In the genomic region with DNA sequence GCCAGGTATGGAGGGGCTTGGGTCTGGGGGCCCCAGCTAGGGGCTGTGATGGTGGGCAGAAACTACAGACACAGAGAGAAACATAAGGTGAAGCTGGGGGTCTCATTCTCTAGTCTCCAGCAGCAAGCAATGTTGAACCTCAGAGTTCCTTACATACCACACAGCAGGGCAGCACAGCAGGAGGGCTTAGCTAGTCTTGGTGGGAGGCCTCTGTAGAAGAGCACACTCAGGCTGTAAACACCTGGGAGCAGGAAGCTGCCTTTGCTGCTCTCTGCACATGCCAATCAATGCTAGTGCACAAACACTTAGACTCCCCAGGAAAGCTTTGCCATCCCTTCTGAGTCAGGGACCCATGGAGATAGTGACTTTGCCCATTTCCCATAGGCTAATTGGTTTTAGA, we compare ENCODE assay signal across 34 mouse cellular contexts. TPM values are rescaled to one million over a fixed set of nuclear protein-coding genes. Genes with fewer than 3 reads are reported as not detected.
DNase-seq lines count a peak whose midpoint lies in the region; ATAC-seq and TF ChIP-seq lines count a peak whose summit lies in the region.
"Had no signal": no experiment of that assay in that cellular context is flagged by ENCODE, and none has a peak within 500 bp of the region (broad histone marks: within the 10 kb centered on the region; RNA-seq: fewer than 3 reads in every experiment).

No protein-coding gene starts in this region.

- peak; percentile 50 for DNase-seq in heart, adult 11 months
- DNase-seq in heart, adult 18-20 months = no peak
- no peak for DNase-seq in midbrain, postnatal 0 days (ENCODE audit: low spot score)
- peak; percentile 75 for DNase-seq in ZHBTc4 (ENCODE audit: low read depth, low spot score)
- DNase-seq in ovary, postnatal 14 days (ENCODE audit: low spot score) = no peak
- DNase-seq: adrenal gland, postnatal 36 days; B cell, adult 2 months; cerebellum, adult 2 months; cerebellum, postnatal 14 days; gastrocnemius, postnatal 10 days; heart, postnatal 10 days; kidney, adult 11 months; kidney, postnatal 25 days; liver, embryonic 13.5 days; lung, adult 18-20 months; lung, postnatal 4 days; right cerebral cortex, postnatal 4 days; thymus, adult 18-20 months; thymus, postnatal 36 days had no signal

- no peak overlapping the region for H3K9ac ChIP-seq in midbrain, embryonic 13.5 days (replicated peaks)
- no peak overlapping the region for H3K9ac ChIP-seq in midbrain, postnatal 0 days (replicated peaks; ENCODE audit: low read length, poor library complexity, severe bottlenecking)
- H3K9ac ChIP-seq in heart, embryonic 12.5 days = no peak overlapping the region
- H3K9ac ChIP-seq: heart, embryonic 13.5 days; hindbrain, embryonic 15.5 days; limb, embryonic 15.5 days; liver, embryonic 13.5 days; midbrain, embryonic 15.5 days had no signal

- H3K27ac ChIP-seq in midbrain, embryonic 13.5 days = 0 out of 2 replicates have a peak overlapping the region, but pooled peaks have one; percentile 5
- no peak overlapping the region for H3K27ac ChIP-seq in midbrain, postnatal 0 days (ENCODE audit: low read depth, low read length)
- no peak overlapping the region for H3K27ac ChIP-seq in heart, embryonic 12.5 days (ENCODE audit: poor library complexity, severe bottlenecking)
- H3K27ac ChIP-seq: heart, embryonic 13.5 days; hindbrain, embryonic 10.5 days; hindbrain, embryonic 15.5 days; limb, embryonic 10.5 days; limb, embryonic 15.5 days; liver, embryonic 13.5 days; midbrain, embryonic 15.5 days; stomach, postnatal 0 days had no signal

- TF ChIP-seq CTCF in midbrain, postnatal 0 days (IDR thresholded peaks at IDR 0.05) = no peak

- H3K9me3 ChIP-seq in midbrain, embryonic 13.5 days = no peaks in the 10 kb centered on the region
- H3K9me3 ChIP-seq in midbrain, postnatal 0 days (ENCODE audit: low read length) = no peaks in the 10 kb centered on the region
- no peaks in the 10 kb centered on the region for H3K9me3 ChIP-seq in heart, embryonic 12.5 days (replicated peaks)
- H3K9me3 ChIP-seq: heart, embryonic 13.5 days; hindbrain, embryonic 10.5 days; hindbrain, embryonic 15.5 days; limb, embryonic 10.5 days; limb, embryonic 15.5 days; liver, embryonic 13.5 days; midbrain, embryonic 15.5 days had no signal

- H3K4me2 ChIP-seq in midbrain, embryonic 13.5 days (replicated peaks) = no peak overlapping the region
- no peak overlapping the region for H3K4me2 ChIP-seq in midbrain, postnatal 0 days (ENCODE audit: low read depth, low read length, poor library complexity, severe bottlenecking)
- no peak overlapping the region for H3K4me2 ChIP-seq in heart, embryonic 12.5 days
- H3K4me2 ChIP-seq: heart, embryonic 13.5 days; hindbrain, embryonic 15.5 days; limb, embryonic 15.5 days; liver, embryonic 13.5 days; midbrain, embryonic 15.5 days had no signal

- peaks cover 8% of the 10 kb centered on the region for H3K36me3 ChIP-seq in midbrain, embryonic 13.5 days
- H3K36me3 ChIP-seq in midbrain, postnatal 0 days (ENCODE audit: insufficient read depth, low read length) = no peaks in the 10 kb centered on the region
- no peaks in the 10 kb centered on the region for H3K36me3 ChIP-seq in heart, embryonic 12.5 days
- H3K36me3 ChIP-seq: G1E; heart, embryonic 13.5 days; hindbrain, embryonic 10.5 days; hindbrain, embryonic 15.5 days; limb, embryonic 10.5 days; limb, embryonic 15.5 days; liver, embryonic 13.5 days; midbrain, embryonic 15.5 days had no signal

- no peak for ATAC-seq in midbrain, embryonic 13.5 days
- ATAC-seq in midbrain, postnatal 0 days (ENCODE audit: low FRiP score) = no peak
- ATAC-seq in heart, embryonic 12.5 days (ENCODE audit: insufficient number of reproducible peaks, low FRiP score) = no peak
- ATAC-seq: forebrain, embryonic 16.5 days; inflammation-experienced regulatory T-cells, adult 6 months; lung, postnatal 0 days; midbrain, embryonic 15.5 days had no signal

- H3K4me1 ChIP-seq in midbrain, embryonic 13.5 days (replicated peaks) = peaks cover 55% of the 10 kb centered on the region
- peaks cover 3% of the 10 kb centered on the region; the same call in 1 of the 2 replicates for H3K4me1 ChIP-seq in midbrain, postnatal 0 days (ENCODE audit: insufficient read depth, low read length)
- H3K4me1 ChIP-seq in heart, embryonic 12.5 days (replicated peaks) = peaks cover 6% of the 10 kb centered on the region; the same call in 1 of the 2 replicates
- H3K4me1 ChIP-seq: limb, embryonic 15.5 days; liver, embryonic 13.5 days; megakaryocyte, embryonic 14.5 days had no signal

- no peak overlapping the region for H3K4me3 ChIP-seq in midbrain, embryonic 13.5 days (replicated peaks)
- H3K4me3 ChIP-seq in midbrain, postnatal 0 days (ENCODE audit: low read depth, low read length) = no peak overlapping the region
- no peak overlapping the region for H3K4me3 ChIP-seq in heart, embryonic 12.5 days
- H3K4me3 ChIP-seq: heart, embryonic 13.5 days; hindbrain, embryonic 10.5 days; hindbrain, embryonic 15.5 days; limb, embryonic 10.5 days; limb, embryonic 15.5 days; liver, embryonic 13.5 days; megakaryocyte, embryonic 14.5 days; midbrain, embryonic 15.5 days had no signal

- H3K27me3 ChIP-seq in midbrain, embryonic 13.5 days = no peaks in the 10 kb centered on the region
- no peaks in the 10 kb centered on the region for H3K27me3 ChIP-seq in midbrain, postnatal 0 days (ENCODE audit: insufficient read depth, low read length)
- H3K27me3 ChIP-seq in heart, embryonic 12.5 days (replicated peaks) = no peaks in the 10 kb centered on the region
- H3K27me3 ChIP-seq: heart, embryonic 13.5 days; hindbrain, embryonic 15.5 days; limb, embryonic 15.5 days; liver, embryonic 13.5 days; megakaryocyte, embryonic 14.5 days; midbrain, embryonic 15.5 days had no signal

RNA-seq across cellular contexts. Expression of a gene that starts 38.3 kb away (rescaled TPM):
- 1 to 10 TPM; 4.3 to 5.8 TPM for total RNA-seq in heart, adult 18-20 months (2021)
- 238 and 242 TPM in 2 replicates for polyA plus RNA-seq in midbrain, embryonic 13.5 days (2015; fragmentation: Nextera tagmentation; extraction: Ambion mirVana)
- total RNA-seq in midbrain, postnatal 0 days (2014; rRNA removed) = 307 and 371 TPM in 2 replicates
- polyA plus RNA-seq in midbrain, postnatal 0 days (2015; fragmentation: Nextera tagmentation; extraction: Ambion mirVana) = 206 and 219 TPM in 2 replicates
- 8.6 and 9.3 TPM in 2 replicates for polyA plus RNA-seq in heart, embryonic 12.5 days (2016; fragmentation: Nextera tagmentation; extraction: Ambion mirVana)
- total RNA-seq: granulocyte monocyte progenitor cell, adult 5-6 weeks had no signal
- polyA plus RNA-seq: G1E had no signal

Comparison
In these comparisons a context has a peak if more than half of its experiments do, and no peak if none do; other contexts are left out.
1. DNase-seq: peak in heart, adult 11 months (single experiment) and ZHBTc4 (single experiment); none in heart, adult 18-20 months (0 of 2), midbrain, postnatal 0 days (single experiment) and ovary, postnatal 14 days (single experiment).
2. RNA of a gene that starts 38.3 kb away (polyA plus RNA-seq): 238 to 242 TPM in midbrain, embryonic 13.5 days and 206 to 219 TPM in midbrain, postnatal 0 days; 8.6 to 9.3 TPM in heart, embryonic 12.5 days; every median in the first group is over 10 times any median in the second.